Mouse (Mus musculus): Measurements from ENCODE around the gene Orai3. TPM values are rescaled to one million over a fixed set of nuclear protein-coding genes. Genes with fewer than 3 reads are reported as not detected.
A peak's percentile ranks its signal among the peaks of the same experiment; 100 is the strongest.

Orai3 gene
- total and polyA plus RNA-seq, 3 experiments, result 21.9 to 27.5 (median 23.5) TPM

DNA sequence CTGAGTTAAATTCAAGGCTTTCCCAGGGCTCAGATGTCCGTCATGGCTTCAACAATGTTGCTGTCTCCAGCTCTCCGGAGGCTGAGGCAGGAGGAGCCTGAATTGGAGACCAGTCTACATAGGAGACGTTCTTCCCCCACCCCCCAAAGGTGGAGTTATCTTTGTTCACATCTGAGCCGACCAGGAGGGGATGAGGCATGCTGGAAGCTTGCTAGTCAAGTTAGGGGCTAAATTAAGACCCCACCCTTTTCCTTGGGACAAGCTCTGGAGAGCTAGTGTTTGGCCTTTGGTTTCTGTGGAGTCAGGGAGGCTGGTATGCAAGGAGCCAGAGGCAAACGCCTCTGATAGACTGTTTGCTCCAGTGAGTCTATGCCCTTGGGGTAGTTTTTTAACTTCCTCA, 16.5 kb upstream of the Orai3 start:
- DNase-seq, result no peak
- no peak overlapping the region for H3K27ac ChIP-seq
- no peaks in the 10 kb centered on the region; the same call in 1 of the 2 replicates for H3K4me1 ChIP-seq (ENCODE audit: control insufficient read depth, insufficient read depth, low read length)
- H3K4me3 ChIP-seq, result no peak overlapping the region
- H3K27me3 ChIP-seq (ENCODE audit: control insufficient read depth, insufficient read depth, low read length), result no peaks in the 10 kb centered on the region
- H3K36me3 ChIP-seq (ENCODE audit: control insufficient read depth, insufficient read depth, low read length), result no peaks in the 10 kb centered on the region
- no peak for TF ChIP-seq POLR2A (IDR thresholded peaks at IDR 0.05; ENCODE audit: insufficient read depth, low read depth, low read length)
- TF ChIP-seq EP300 (IDR thresholded peaks at IDR 0.05; ENCODE audit: insufficient read depth, low read depth, low read length), result no peak
- no peak for TF ChIP-seq CTCF (IDR thresholded peaks at IDR 0.05)
- 69% methylated on average over 5 of the region's 5 CpGs for WGBS
- intact Hi-C loops (cut with DNase I), result no loop called here
- H3K9ac ChIP-seq (ENCODE audit: low read depth, low read length), result no peak overlapping the region
- H3K79me2 ChIP-seq (replicated peaks; ENCODE audit: control insufficient read depth, insufficient read depth, low read length), result no peaks in the 10 kb centered on the region

DNA sequence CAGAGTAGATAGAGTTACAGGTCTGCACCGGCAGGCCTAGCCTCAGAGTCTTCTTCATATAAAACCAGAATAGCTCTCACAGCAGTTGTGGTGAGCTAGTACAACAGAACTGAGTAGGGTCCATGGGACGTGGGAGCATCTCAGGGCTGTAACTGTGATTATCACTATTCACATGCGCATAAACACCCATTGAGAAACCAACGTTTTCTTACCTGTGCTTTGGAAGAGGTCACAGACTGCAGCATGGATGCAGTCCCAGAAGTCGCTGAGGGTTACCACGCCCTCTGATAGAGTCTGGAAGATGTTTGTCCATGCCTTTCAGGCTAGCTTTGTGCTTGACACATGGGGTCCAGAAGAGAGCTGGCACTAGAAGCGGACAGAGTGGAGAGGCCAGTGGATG, 15.9 kb upstream of the Orai3 start:
- DNase-seq, result no peak
- TF ChIP-seq CTCF (IDR thresholded peaks at IDR 0.05) (no peak), EP300 (IDR thresholded peaks at IDR 0.05; ENCODE audit: insufficient read depth, low read depth, low read length) (no peak), POLR2A (IDR thresholded peaks at IDR 0.05; ENCODE audit: insufficient read depth, low read depth, low read length) (no peak)
- no peaks in the 10 kb centered on the region for H3K36me3 ChIP-seq (ENCODE audit: control insufficient read depth, insufficient read depth, low read length)
- no peaks in the 10 kb centered on the region; the same call in 1 of the 2 replicates for H3K4me1 ChIP-seq (ENCODE audit: control insufficient read depth, insufficient read depth, low read length)
- H3K9ac ChIP-seq (ENCODE audit: low read depth, low read length), result no peak overlapping the region
- 88% methylated on average over 7 of the region's 7 CpGs for WGBS
- H3K27ac ChIP-seq, result no peak overlapping the region
- H3K4me3 ChIP-seq, result no peak overlapping the region
- no peaks in the 10 kb centered on the region for H3K27me3 ChIP-seq (ENCODE audit: control insufficient read depth, insufficient read depth, low read length)
- H3K79me2 ChIP-seq (replicated peaks; ENCODE audit: control insufficient read depth, insufficient read depth, low read length), result no peaks in the 10 kb centered on the region
- intact Hi-C loops (cut with DNase I), result no loop called here

DNA sequence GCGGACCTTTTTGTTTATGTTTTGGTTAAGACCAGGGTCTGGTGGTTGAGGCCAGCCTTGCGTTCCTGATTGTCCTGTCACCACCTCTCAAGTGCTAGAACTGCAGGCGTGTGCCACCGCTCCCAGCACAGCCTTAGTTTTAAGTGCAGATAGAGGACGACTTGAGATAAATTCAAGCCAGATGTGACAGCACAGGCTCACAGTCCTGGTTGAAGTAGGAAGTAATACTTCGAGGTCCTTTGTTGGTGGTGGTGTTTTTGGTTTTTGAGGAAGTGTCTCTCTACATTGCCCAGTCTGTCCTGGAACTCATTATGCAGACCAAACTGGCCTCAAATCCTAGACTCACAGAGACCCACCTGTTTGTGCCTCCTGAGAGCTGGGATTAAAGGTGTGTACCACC, 9.9 kb upstream of the Orai3 start:
- intact Hi-C loops (cut with DNase I), result loop anchor here (10.0 kb wide), 1 partner anchor 245 kb away; the partner anchor contains the start of genes Gm42715 and Srcap
- TF ChIP-seq EP300 (IDR thresholded peaks at IDR 0.05; ENCODE audit: insufficient read depth, low read depth, low read length), result no peak
- TF ChIP-seq CTCF (IDR thresholded peaks at IDR 0.05), result no peak
- no peak for TF ChIP-seq POLR2A (IDR thresholded peaks at IDR 0.05; ENCODE audit: insufficient read depth, low read depth, low read length)

DNA sequence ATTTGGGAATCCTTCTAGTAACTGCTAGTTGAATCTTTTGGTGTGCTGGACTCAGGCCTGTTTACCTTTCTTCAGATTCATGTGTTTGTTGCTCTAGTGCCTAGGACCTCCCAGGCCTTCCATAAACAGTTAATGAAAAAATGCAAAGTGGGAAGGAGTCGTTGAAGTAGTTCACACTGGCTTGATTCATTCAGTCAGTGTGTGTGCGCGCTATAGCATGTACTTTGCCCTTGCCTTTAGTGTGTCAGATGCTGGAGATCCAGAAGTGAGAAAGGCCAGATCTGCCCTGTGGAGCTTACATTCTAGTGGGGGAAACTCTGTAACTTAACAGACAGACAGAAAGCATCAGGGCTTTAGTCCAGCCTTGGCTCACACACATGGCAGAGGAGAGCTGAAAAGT, 9.1 kb upstream of the Orai3 start:
- intact Hi-C loops (cut with DNase I), result loop anchor here (10.0 kb wide), 1 partner anchor 246 kb away; the partner anchor contains the start of genes Gm42715 and Srcap
- no peak overlapping the region for H3K9ac ChIP-seq (ENCODE audit: low read depth, low read length)
- H3K4me1 ChIP-seq (ENCODE audit: control insufficient read depth, insufficient read depth, low read length), result no peaks in the 10 kb centered on the region; the same call in 1 of the 2 replicates
- H3K4me3 ChIP-seq, result no peak overlapping the region
- no peaks in the 10 kb centered on the region for H3K79me2 ChIP-seq (replicated peaks; ENCODE audit: control insufficient read depth, insufficient read depth, low read length)
- no peak overlapping the region for H3K27ac ChIP-seq
- no peaks in the 10 kb centered on the region for H3K36me3 ChIP-seq (ENCODE audit: control insufficient read depth, insufficient read depth, low read length)
- TF ChIP-seq EP300 (IDR thresholded peaks at IDR 0.05; ENCODE audit: insufficient read depth, low read depth, low read length), result no peak
- no peak for TF ChIP-seq CTCF (IDR thresholded peaks at IDR 0.05)
- no peak for TF ChIP-seq POLR2A (IDR thresholded peaks at IDR 0.05; ENCODE audit: insufficient read depth, low read depth, low read length)
- 78% methylated on average over 3 of the region's 3 CpGs for WGBS
- DNase-seq, result no peak
- H3K27me3 ChIP-seq (ENCODE audit: control insufficient read depth, insufficient read depth, low read length), result no peaks in the 10 kb centered on the region

More for the DNA sequence above, 9.9 kb upstream of the Orai3 start:
- no peaks in the 10 kb centered on the region for H3K36me3 ChIP-seq (ENCODE audit: control insufficient read depth, insufficient read depth, low read length)
- no peaks in the 10 kb centered on the region for H3K27me3 ChIP-seq (ENCODE audit: control insufficient read depth, insufficient read depth, low read length)
- H3K4me1 ChIP-seq (ENCODE audit: control insufficient read depth, insufficient read depth, low read length), result no peaks in the 10 kb centered on the region; the same call in 1 of the 2 replicates
- no peak overlapping the region for H3K9ac ChIP-seq (ENCODE audit: low read depth, low read length)
- H3K27ac ChIP-seq, result no peak overlapping the region
- no peaks in the 10 kb centered on the region for H3K79me2 ChIP-seq (replicated peaks; ENCODE audit: control insufficient read depth, insufficient read depth, low read length)
- WGBS, result 33% methylated on average over 6 of the region's 6 CpGs
- H3K4me3 ChIP-seq, result no peak overlapping the region
- DNase-seq, result no peak

DNA sequence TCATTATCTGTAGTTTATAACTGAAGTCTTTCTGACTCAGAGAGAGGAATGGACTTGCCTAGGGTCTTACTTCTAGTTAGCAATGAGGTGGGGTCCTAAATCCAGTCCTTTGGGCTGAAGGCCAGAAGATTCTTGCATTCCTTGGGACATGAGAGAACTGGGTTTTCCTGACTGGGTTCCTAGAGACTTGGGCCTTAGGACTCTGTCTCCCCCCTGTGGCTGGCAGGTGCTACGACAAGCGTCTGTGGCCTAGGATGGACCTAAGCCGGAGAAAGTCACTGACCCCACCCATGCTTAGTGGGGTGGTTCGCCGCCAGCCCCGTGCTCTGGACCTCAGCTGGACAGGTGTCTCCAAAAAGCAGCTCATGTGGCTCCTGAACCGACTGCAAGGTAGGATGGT, 8.6 kb upstream of the Orai3 start:
- Histone ChIP-seq H3K27ac (no peak overlapping the region), H3K4me1 (ENCODE audit: control insufficient read depth, insufficient read depth, low read length) (no peaks in the 10 kb centered on the region; the same call in 1 of the 2 replicates), H3K36me3 (ENCODE audit: control insufficient read depth, insufficient read depth, low read length) (no peaks in the 10 kb centered on the region), H3K79me2 (replicated peaks; ENCODE audit: control insufficient read depth, insufficient read depth, low read length) (no peaks in the 10 kb centered on the region), H3K4me3 (no peak overlapping the region), H3K9ac (ENCODE audit: low read depth, low read length) (no peak overlapping the region), H3K27me3 (ENCODE audit: control insufficient read depth, insufficient read depth, low read length) (no peaks in the 10 kb centered on the region)
- peak; percentile 79 to 80 for DNase-seq
- peak; percentile 99 for TF ChIP-seq CTCF (IDR thresholded peaks at IDR 0.05)
- TF ChIP-seq EP300 (IDR thresholded peaks at IDR 0.05; ENCODE audit: insufficient read depth, low read depth, low read length), result peak; percentile 71; the same call in 1 of the 2 replicates
- no peak for TF ChIP-seq POLR2A (IDR thresholded peaks at IDR 0.05; ENCODE audit: insufficient read depth, low read depth, low read length)
- intact Hi-C loops (cut with DNase I), result loop anchor here (1.0 to 10.0 kb wide), 2 partner anchors 86 to 246 kb away; partner anchors contain the start of genes Gm42715 and Srcap
- 11% methylated on average over 7 of the region's 7 CpGs for WGBS

DNA sequence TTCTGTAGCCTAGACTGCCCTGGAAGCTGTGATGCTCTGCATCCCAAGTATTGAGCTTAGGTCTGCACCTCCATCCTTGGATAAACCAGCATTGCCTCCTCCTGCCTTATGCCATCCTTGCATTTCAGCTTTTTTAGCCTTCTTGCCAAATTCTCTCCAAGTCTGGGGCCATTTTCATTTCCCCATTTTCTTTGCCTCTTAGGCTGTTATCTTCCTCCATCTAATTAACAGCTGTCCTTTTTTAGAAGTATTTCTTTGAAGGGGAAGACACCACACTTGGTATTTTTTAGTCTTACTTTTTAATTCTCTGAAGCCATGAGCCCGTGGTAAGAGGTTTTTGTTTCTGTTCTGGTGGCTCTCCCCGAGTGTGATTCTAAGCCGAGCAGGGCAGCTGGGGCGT, 6.0 kb upstream of the Orai3 start:
- Histone ChIP-seq H3K27me3 (ENCODE audit: control insufficient read depth, insufficient read depth, low read length) (no peaks in the 10 kb centered on the region), H3K9ac (ENCODE audit: low read depth, low read length) (no peak overlapping the region), H3K4me3 (no peak overlapping the region), H3K36me3 (ENCODE audit: control insufficient read depth, insufficient read depth, low read length) (no peaks in the 10 kb centered on the region), H3K79me2 (replicated peaks; ENCODE audit: control insufficient read depth, insufficient read depth, low read length) (no peaks in the 10 kb centered on the region), H3K4me1 (ENCODE audit: control insufficient read depth, insufficient read depth, low read length) (no peaks in the 10 kb centered on the region), H3K27ac (no peak overlapping the region)
- no peak for TF ChIP-seq EP300 (IDR thresholded peaks at IDR 0.05; ENCODE audit: insufficient read depth, low read depth, low read length)
- TF ChIP-seq CTCF (IDR thresholded peaks at IDR 0.05), result no peak
- no peak for TF ChIP-seq POLR2A (IDR thresholded peaks at IDR 0.05; ENCODE audit: insufficient read depth, low read depth, low read length)
- WGBS, result 89% methylated on average over 4 of the region's 4 CpGs
- intact Hi-C loops (cut with DNase I), result loop anchor here (10.0 kb wide), 1 partner anchor 249 kb away; the partner anchor contains the start of genes Gm42715 and Srcap
- DNase-seq, result no peak

All from heart, adult 2 months (tissue).